Mouse (Mus musculus): Measurements from ENCODE around the gene Fbxw10. TPM values are rescaled to one million over a fixed set of nuclear protein-coding genes. Genes with fewer than 3 reads are reported as not detected.

The Fbxw10 gene
- polyA plus RNA-seq, 1 experiment from 2014 or later, result 0.73 TPM

Other genes with a start within 250 kb of the Fbxw10 start
- 19.2 and 23.2 TPM in 2 replicates for gene Lrrc75a, start 198.5 kb upstream of the Fbxw10 start, polyA plus RNA-seq (2016; fragmentation: Nextera tagmentation; extraction: Ambion mirVana)
- gene Mmgt2, start 198.4 kb upstream of the Fbxw10 start, polyA plus RNA-seq (2016; fragmentation: Nextera tagmentation; extraction: Ambion mirVana), result 59.9 and 61.2 TPM in 2 replicates
- gene Zfp287, start 115.2 kb upstream of the Fbxw10 start, polyA plus RNA-seq (2016; fragmentation: Nextera tagmentation; extraction: Ambion mirVana), result 16.0 and 16.3 TPM in 2 replicates
- not detected in 2 replicates for gene Gm10428, start 94.0 kb upstream of the Fbxw10 start, polyA plus RNA-seq (2016; fragmentation: Nextera tagmentation; extraction: Ambion mirVana)
- gene Zfp286, start 57.6 kb upstream of the Fbxw10 start, polyA plus RNA-seq (2016; fragmentation: Nextera tagmentation; extraction: Ambion mirVana), result 37.5 and 42.7 TPM in 2 replicates
- gene Trim16, start 26.8 kb upstream of the Fbxw10 start, polyA plus RNA-seq (2016; fragmentation: Nextera tagmentation; extraction: Ambion mirVana), result 8.3 and 10.1 TPM in 2 replicates
- 45.0 and 46.0 TPM in 2 replicates for gene Tvp23b, start 32.4 kb downstream of the Fbxw10 start, polyA plus RNA-seq (2016; fragmentation: Nextera tagmentation; extraction: Ambion mirVana)
- not detected in 2 replicates for gene Cdrt4, start 104.1 kb downstream of the Fbxw10 start, polyA plus RNA-seq (2016; fragmentation: Nextera tagmentation; extraction: Ambion mirVana)
- not detected in 2 replicates for gene Tekt3, start 214.6 kb downstream of the Fbxw10 start, polyA plus RNA-seq (2016; fragmentation: Nextera tagmentation; extraction: Ambion mirVana)

All from limb, embryonic 12.5 days (tissue).